Mouse (Mus musculus): ENCODE data around the gene Wfikkn1.

The Wfikkn1 gene

GRCm38 (mm10) chr17:25880196-25880910, at the start of gene Wfikkn1:
Gene Wfikkn1, minus strand, starts transcription at chr17:25880858.
- DNase-seq: peak in 1 of 2 experiments; percentile 15

- DNase-seq: no peak
These were observed 44.7 kb upstream of the Wfikkn1 start for GRCm38 (mm10) chr17:25925348-25925747.

- peak in 1 of 2 experiments; percentile 46 for DNase-seq
These were observed 41.5 kb upstream of the Wfikkn1 start for GRCm38 (mm10) chr17:25922120-25922519.

GRCm38 (mm10) chr17:25919786-25920642, 39.4 kb upstream of the Wfikkn1 start:
- peak; percentile 100 for DNase-seq

- DNase-seq: no peak
These were observed 38.6 kb upstream of the Wfikkn1 start, which contains the start of gene Rab40c for GRCm38 (mm10) chr17:25919144-25919785. Gene Rab40c, minus strand, starts transcription at chr17:25919727.

GRCm38 (mm10) chr17:25918037-25918750, 37.5 kb upstream of the Wfikkn1 start:
- DNase-seq: no peak

- no peak for DNase-seq
These were observed 36.4 kb upstream of the Wfikkn1 start for GRCm38 (mm10) chr17:25916931-25917647.

- DNase-seq: no peak
These were observed 33.6 kb upstream of the Wfikkn1 start for GRCm38 (mm10) chr17:25914295-25914694.

GRCm38 (mm10) chr17:25913877-25914275, 33.2 kb upstream of the Wfikkn1 start:
- no peak for DNase-seq

GRCm38 (mm10) chr17:25913186-25913876, 32.7 kb upstream of the Wfikkn1 start:
- peak; percentile 41 to 48 for DNase-seq

GRCm38 (mm10) chr17:25911816-25912215, 31.2 kb upstream of the Wfikkn1 start:
- DNase-seq: peak; percentile 30 to 41

- DNase-seq: no peak
These were observed 27.0 kb upstream of the Wfikkn1 start for GRCm38 (mm10) chr17:25907640-25908039.

GRCm38 (mm10) chr17:25903061-25903460, 22.4 kb upstream of the Wfikkn1 start:
- no peak for DNase-seq

- DNase-seq: no peak
These were observed 19.5 kb upstream of the Wfikkn1 start for GRCm38 (mm10) chr17:25900193-25900592.

- no peak for DNase-seq
These were observed 15.2 kb upstream of the Wfikkn1 start for GRCm38 (mm10) chr17:25895891-25896290.

- DNase-seq: peak; percentile 52 to 55
These were observed 14.8 kb upstream of the Wfikkn1 start for GRCm38 (mm10) chr17:25895415-25895814.

GRCm38 (mm10) chr17:25893975-25894617, 13.4 kb upstream of the Wfikkn1 start:
- DNase-seq: peak in 1 of 2 experiments; percentile 78

- no peak for DNase-seq
These were observed 8.2 kb upstream of the Wfikkn1 start for GRCm38 (mm10) chr17:25888837-25889236.

GRCm38 (mm10) chr17:25887467-25887866, 6.8 kb upstream of the Wfikkn1 start:
- no peak for DNase-seq

GRCm38 (mm10) chr17:25886806-25887205, 6.1 kb upstream of the Wfikkn1 start:
- no peak for DNase-seq

GRCm38 (mm10) chr17:25885636-25886035, 5.0 kb upstream of the Wfikkn1 start:
- DNase-seq: peak in 1 of 2 experiments; percentile 42
